ENCODE assay signal across 27 mouse cellular contexts in the genomic region with DNA sequence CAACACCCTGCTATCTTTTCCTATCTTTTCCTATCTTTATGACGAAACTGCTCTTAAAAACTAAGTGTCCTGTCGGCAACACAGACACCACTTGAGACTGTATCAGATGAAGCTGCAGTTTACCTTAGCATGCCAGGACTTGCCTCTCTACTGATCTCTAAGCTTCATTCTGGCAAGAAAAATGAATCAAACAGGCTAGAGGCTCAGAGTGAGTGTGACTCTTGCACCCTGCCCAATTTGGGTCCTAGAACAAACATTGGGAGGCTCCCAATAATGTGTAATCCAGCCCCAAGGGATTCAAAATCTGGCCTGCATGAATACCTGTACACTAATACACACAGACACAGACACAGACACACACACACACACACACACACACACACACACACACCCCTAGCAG.
"Had no signal": no experiment of that assay in that cellular context is flagged by ENCODE, and none has a peak within 500 bp of the region (broad histone marks: within the 10 kb centered on the region; RNA-seq: fewer than 3 reads in every experiment).

No protein-coding gene starts in this region.

- H3K27me3 ChIP-seq: heart, embryonic 12.5 days; hindbrain, embryonic 12.5 days; intestine, embryonic 15.5 days; kidney, embryonic 15.5 days; limb, embryonic 13.5 days; limb, embryonic 15.5 days; liver, embryonic 12.5 days had no signal

- H3K4me2 ChIP-seq: heart, embryonic 12.5 days; hindbrain, embryonic 12.5 days; hindbrain, embryonic 14.5 days; intestine, embryonic 15.5 days; kidney, embryonic 15.5 days; limb, embryonic 13.5 days; limb, embryonic 15.5 days; liver, embryonic 12.5 days had no signal

- H3K4me1 ChIP-seq: intestine, embryonic 15.5 days; liver, embryonic 12.5 days had no signal

- H3K9me3 ChIP-seq: heart, embryonic 10.5 days; heart, embryonic 12.5 days; hindbrain, embryonic 10.5 days; hindbrain, embryonic 12.5 days; intestine, embryonic 15.5 days; kidney, embryonic 15.5 days; limb, embryonic 13.5 days; limb, embryonic 15.5 days; liver, embryonic 12.5 days had no signal

- H3K4me3 ChIP-seq: heart, adult 2 months; heart, embryonic 10.5 days; heart, embryonic 12.5 days; hindbrain, embryonic 10.5 days; hindbrain, embryonic 12.5 days; intestine, embryonic 15.5 days; kidney, embryonic 15.5 days; limb, embryonic 13.5 days; limb, embryonic 15.5 days; liver, embryonic 12.5 days had no signal

- ATAC-seq: hindbrain, embryonic 16.5 days; inflammation-experienced regulatory T-cells, adult 6 months; intestine, embryonic 15.5 days; intestine, postnatal 0 days; liver, embryonic 12.5 days had no signal

- H3K9ac ChIP-seq: heart, embryonic 12.5 days; hindbrain, embryonic 12.5 days; hindbrain, embryonic 14.5 days; intestine, embryonic 15.5 days; kidney, embryonic 15.5 days; limb, embryonic 13.5 days; limb, embryonic 15.5 days; liver, embryonic 12.5 days; liver, embryonic 14.5 days had no signal

- H3K27ac ChIP-seq: heart, adult 2 months; heart, embryonic 10.5 days; hindbrain, embryonic 10.5 days; hindbrain, embryonic 12.5 days; hindbrain, embryonic 14.5 days; intestine, embryonic 15.5 days; kidney, embryonic 15.5 days; kidney, postnatal 0 days; limb, embryonic 13.5 days; limb, embryonic 15.5 days; liver, embryonic 12.5 days; liver, embryonic 14.5 days had no signal

- H3K36me3 ChIP-seq: heart, embryonic 10.5 days; heart, embryonic 12.5 days; hindbrain, embryonic 10.5 days; hindbrain, embryonic 12.5 days; intestine, embryonic 15.5 days; kidney, embryonic 15.5 days; limb, embryonic 13.5 days; limb, embryonic 15.5 days; liver, embryonic 12.5 days had no signal

- DNase-seq: gastrocnemius, postnatal 14 days; gastrocnemius, postnatal 36 days; heart, adult 2 months; heart, postnatal 10 days; heart, postnatal 4 days; kidney, adult 18-20 months; kidney, adult 9 months; kidney, postnatal 14 days; kidney, postnatal 36 days; layer of hippocampus, adult 9-11 months; layer of hippocampus, postnatal 36 days; left cerebral cortex, postnatal 4 days had no signal
